Mouse (Mus musculus): Measurements from ENCODE around the gene Mlxipl.

Mlxipl gene

DNA sequence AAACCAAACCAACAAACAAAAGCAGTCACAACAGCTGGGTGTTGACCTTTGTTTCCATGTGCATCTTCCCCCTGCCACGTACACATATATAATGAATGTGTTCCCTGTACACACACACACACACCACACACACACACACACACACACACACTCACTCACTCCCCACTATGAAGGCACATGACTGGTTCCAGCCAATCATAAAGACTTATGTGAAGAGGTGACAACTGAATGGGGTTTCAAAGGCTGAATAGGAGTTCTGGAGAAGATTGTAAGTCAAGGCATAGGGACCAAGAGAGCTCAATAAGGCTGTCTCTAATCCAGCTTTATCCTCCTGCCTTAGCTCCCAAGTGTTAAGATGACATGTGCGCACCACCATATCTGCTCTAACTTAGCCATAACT is 10.1 kb upstream of the Mlxipl start:
- no peak for DNase-seq (ENCODE audit: low read depth)

DNA sequence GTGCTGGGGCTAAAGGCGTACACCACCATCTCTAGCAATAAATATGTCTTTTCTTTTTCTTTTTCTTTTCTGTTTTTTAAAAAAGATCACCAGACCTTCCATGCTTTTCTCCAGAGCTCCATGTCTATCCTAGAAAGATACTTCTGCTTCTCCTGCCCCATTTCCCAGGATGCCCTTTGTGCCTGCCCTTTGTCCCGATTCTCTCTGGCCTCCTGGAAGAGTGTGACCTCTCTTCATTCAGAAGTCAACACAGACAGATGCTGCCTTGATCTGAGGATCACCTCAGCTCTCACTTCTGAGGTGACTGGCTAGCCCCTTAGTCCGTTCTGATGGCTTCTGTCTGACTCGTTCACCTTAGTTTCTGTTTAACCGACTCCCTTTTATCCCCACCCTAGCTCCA is 9.2 kb upstream of the Mlxipl start:
- no peak for DNase-seq (ENCODE audit: low read depth)

DNA sequence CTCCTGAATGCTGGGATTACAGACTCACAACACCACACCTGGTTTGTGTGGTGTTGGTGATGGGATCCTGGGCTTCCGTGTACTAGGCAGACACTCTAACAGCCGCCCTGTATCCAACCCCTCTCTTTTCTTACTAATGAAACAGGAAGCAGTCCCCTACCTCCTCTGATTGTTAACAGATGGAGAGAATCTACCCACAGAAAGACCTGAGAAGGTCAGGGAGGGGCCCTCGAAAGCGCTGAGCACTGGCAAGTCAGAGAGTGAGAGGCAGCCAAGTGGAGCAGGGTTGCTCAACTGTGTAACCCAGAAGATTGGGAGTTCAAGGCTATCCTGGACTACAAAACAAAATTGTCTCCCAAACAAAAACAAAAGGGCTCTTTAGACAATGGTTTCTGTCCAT is 2.8 kb upstream of the Mlxipl start:
- DNase-seq (ENCODE audit: low read depth) = no peak

DNA sequence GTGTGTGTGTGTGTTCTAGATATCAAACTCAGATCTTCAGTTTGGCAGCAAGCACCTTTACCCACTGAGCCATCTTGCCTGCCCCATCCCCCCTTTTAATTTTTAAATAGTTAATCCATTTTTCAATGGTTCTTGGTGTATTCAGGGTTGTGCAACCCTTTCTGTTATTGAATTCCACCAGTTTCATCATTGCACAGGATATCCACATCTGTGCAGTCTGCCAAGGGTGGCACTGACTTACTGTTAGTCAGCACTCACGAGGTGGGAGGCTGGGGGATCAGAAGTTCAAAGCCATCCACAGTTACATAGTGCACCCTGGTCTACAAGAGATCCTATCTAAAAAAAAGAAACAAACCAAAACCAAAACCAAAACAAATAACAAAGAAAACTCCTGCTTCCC is 11.3 kb downstream of the Mlxipl start:
- peak; percentile 60 for DNase-seq (ENCODE audit: low read depth)

DNA sequence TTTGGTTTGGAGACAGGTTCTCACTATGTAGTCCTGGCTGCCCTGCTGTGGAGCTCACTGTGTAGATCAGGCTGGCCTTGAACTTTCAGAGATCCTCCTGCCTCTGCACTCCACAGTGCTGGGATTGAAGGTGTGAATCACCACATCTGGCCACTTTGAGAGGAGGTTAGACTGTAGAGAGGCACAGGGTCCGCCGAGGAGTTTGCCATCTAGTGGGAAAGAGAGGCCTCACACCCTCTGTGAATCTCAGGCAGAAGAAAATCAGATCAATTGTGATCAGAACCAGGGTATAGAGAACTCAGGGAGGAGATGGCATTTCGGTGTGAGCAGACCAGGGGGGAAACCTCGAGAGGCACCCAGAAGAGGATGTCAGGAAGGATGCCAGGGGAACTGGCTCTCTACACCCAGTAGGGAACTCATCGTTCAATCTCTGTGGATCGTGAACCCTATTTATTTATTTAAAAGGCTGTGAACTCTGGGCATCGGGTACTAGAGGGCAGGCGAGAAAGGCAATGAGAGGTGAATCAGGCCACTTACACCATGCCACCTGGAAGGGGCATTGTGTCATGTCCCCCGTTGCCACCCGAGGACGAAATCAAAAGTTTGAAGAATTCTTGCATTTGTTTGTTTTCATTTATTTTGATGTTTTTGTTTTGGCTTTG is 14.4 kb downstream of the Mlxipl start:
- DNase-seq (ENCODE audit: low read depth) = no peak

DNA sequence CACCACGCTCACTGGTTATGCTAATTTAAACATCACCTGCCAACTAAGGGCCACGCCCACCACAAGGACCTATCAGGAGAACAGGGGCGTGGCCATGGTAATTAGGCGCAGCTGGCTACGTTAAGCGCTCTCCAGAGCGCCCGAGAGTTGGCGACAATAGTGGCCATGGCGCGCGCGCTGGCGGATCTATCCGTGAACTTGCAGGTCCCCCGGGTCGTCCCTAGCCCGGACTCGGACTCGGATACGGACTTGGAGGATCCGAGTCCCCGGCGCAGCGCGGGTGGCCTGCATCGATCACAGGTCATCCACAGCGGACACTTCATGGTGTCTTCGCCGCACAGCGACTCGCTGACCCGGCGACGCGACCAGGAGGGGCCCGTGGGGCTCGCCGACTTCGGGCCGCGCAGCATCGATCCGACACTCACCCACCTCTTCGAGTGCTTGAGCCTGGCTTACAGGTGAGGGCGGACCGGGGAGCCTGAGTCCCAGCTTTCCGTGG is 17.1 kb downstream of the Mlxipl start:
- no peak for DNase-seq (ENCODE audit: low read depth)

DNA sequence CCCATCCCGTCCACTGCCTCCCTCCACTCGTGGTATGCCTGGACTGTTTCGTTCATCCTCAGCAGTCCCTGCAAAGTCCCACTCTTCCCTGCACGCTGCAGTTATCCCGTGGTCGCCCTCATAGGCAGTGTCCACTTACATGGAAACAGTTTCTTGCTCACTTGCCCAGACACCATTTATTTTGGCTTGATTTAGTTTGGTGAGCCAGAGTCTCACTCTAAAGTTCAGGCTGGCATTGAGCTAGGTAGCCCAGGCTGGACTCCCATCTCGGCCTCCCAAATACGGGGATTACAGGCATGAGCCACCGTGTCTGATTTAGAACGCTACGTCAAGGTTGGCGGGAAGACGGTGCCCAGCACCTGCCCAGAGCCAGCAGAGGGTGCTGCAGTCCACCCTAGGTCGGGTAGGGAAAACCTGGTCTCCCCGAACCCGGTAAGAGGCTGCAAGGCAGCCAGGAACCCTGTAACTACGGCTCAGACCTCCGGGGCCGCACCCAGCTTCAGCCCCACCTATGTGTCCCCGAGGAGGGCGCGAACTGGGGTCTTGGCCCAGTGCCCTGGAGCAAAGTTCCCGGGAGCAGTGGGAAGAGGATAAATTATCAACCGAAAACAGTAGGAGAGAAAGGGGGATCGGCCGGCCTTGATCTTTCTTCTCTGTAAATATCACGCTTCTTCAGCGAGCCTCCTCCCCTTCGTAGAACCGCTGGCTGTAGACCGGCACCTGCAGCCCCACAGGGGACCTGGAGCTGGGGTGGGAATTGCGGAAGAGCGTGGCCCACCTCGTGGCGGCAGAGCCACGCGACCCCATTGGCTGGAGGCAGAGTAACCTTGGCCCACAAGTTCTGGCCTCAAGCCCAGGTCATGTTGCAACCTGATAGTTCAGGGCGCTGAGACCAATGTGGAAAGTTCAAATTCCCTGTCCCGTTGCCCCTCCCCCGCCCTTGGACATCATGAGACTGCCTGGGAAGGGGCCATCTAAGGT is 18.1 kb downstream of the Mlxipl start:
- DNase-seq (ENCODE audit: low read depth) = no peak

DNA sequence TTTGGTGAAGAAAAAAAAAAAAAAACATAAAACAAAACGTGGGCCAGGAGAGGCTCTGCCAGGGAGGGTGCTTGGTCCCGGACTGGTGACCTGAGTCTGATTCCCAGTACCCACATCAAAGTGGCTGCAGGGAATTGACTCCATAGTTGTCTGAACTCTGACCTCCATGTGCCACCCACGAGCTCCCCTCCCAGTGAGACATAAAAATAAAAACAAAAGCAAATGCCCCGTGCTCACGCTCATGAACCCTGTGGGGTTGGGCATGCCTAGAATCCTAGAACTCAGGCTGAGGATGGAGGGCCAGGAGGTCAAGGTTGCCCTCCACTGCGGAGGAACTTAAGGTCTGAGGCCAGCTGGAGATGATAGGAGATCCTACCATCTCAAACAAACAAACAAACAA is 19.3 kb downstream of the Mlxipl start:
- DNase-seq (ENCODE audit: low read depth) = no peak

DNA sequence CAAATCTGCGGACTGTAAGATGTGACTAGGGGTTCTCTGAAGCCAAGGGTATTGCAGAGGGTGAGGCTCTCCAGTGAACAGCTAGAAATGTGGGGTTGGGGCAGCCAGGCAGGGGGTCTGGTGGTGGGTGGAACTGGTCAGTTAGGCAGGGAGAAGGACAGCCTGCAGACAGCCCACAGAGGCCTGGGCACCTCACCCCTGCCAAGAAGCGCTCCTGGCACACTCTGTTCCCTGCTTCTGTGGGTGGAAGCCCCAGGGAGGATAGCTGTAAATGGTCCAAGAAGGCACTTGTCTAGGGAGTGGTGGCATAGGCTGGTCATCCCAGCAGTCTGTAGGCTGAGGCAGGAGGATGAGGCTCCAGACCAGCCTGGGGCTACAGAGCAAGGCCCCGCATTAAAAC is 19.7 kb downstream of the Mlxipl start:
- no peak for DNase-seq (ENCODE audit: low read depth)

DNA sequence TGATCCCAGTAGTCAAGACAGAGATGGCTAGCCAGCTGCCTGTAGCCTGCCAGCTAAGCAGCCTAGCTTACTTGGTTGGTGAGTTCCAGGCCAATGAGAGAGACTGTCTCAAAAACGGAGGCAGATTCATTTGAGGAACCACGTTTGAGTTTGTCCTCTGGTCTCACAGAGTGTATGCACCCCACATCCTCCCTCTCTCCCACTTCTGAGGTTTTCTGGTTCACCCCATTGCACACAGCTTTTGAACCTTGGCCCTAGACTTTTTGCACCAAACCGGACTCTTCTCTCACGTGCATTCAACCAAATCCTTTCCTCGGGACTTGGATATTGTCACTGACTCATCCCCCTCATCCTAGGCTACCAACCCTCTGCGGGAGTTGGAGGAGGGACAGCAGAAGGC is 20.3 kb downstream of the Mlxipl start:
- DNase-seq (ENCODE audit: low read depth) = no peak

DNA sequence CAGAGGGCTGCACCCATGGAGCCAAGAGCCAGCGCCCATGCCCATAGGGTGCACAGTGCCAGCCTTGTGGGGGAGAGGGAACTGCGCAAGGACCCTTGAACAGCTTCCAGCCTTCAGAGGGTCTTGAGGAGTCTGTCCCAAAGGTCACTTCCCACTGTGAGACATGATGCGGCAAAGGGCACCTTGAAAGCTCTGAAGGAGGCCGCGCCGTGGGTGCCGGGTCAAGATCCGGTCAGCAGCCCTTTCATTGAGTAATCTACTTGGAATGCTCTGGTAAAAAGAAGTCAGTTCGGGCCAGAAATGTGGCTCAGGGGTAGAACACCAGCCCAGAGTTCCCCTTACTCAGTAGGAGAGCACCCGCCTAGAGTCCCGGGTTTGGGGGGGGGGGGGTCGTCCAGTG is 24.1 kb downstream of the Mlxipl start:
- no peak for DNase-seq (ENCODE audit: low read depth)

DNA sequence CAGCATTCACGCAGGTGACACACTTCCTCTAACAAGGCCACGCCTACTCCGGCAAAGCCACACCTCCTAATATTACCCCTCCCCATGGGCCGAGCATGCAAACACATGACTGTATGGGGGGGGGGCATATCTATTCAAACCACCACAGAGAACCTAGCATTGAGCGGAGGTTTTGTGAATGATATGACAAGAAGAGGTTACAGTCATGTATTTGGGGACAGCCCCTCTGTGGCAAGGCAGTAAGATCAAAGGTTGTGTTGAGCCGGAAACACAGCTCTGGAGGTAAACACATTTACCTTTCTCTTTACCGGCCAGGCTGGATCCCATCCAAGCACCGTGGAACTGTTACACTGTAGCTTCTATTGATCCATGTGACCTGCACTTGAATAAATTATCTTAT is 25.6 kb downstream of the Mlxipl start:
- DNase-seq (ENCODE audit: low read depth) = no peak

DNA sequence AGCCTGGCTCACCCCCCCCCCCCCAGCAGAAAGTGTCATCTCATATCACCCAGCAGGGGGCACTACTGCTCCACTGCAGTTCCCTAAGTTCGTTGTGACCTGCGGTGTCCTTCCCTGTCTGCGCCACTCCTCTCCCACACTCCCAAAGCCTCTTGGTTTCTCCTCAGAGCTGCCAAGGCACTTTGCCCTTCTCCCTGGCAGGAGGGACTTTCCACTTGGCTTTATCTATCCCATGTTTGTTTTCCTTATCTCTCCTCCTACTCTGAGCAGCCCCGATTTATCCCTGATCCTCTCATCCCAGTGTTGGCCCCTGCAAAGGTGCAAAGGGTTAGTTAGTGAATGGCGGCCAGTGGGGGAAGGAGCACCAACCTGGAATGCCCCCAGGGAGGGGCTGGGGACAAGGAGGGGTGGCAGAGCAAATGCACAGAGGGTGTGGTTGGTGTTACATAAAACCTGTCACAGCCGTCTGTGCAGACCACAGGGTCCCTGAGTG is 28.9 kb downstream of the Mlxipl start:
- peak; percentile 40 for DNase-seq (ENCODE audit: low read depth)

DNA sequence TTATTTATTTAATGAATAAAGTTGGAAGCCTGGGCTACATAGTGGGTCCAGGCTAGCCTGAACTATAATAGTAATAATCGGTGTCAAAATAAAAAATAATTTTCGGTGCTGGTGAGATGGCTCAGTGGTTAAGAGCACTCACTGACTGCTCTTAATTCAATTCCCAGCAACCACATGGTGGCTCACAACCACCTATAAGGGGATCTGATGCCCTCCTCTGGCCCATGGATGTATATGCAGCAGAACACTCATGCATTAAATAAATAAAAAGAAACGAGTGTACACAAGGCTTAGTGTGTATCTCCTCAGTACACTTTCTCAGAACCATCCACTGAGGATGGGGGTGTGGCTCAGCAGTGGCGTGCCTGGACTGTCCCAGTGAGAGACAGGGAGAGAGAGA is 31.1 kb downstream of the Mlxipl start:
- no peak for DNase-seq (ENCODE audit: low read depth)

DNA sequence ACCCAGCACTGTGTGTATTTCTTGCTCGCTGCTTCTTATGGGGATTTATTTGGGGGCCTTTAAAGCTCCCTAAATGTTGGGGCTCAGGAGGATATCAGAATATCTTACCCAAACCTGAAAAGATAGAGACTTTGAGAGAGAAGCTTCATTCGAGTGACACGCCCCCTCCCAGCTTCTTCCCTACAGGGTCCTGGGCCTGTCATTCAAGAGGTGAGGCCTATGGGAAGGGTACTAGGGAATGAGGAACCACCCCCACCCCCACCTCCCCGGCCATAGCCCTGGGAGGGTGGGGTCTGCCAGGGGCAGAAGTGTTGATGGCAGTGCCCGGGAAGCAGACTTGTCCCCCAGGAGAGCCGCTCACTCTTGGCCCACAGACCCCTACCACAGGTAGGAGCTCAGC is 36.4 kb downstream of the Mlxipl start:
- DNase-seq (ENCODE audit: low read depth) = no peak

DNA sequence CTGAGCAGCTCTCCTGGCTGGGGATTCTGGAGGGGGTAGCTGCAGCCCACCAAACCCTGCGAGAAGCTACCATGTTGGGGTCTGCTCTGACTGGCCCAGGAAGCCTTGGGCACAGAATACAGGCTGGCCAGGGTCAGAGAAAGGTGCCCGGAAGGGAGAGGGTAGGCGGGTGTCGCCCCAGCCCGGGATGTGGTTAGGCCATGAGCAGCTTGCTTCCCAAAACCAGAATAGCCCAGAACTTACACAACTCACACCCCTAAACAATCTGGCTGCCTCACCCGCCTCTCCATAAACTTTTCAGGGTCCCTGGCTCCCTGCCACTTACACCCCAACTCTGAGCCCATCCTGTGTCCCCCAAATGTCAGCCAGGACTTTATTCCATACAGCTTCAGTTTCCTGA is 38.0 kb downstream of the Mlxipl start:
- DNase-seq (ENCODE audit: low read depth) = no peak

DNA sequence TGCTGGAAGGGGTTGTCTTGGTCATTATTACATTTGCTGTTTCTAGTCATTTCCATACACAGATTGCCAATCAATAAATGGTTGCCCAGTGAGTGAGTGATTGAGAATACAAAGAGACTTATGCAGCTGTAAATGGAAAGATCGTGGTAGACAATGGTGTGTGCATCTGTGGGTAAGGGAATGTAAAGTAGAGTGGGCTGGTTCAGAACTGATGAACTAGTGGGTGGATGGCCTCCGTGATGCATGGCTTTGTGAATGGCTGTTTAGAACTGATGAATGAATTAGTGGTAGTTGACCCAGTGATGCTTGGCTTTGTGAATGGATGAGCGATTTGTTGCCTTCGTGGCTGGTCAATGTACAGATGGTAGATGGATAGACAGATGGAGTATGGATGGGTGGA is 40.1 kb downstream of the Mlxipl start:
- no peak for DNase-seq (ENCODE audit: low read depth)

DNA sequence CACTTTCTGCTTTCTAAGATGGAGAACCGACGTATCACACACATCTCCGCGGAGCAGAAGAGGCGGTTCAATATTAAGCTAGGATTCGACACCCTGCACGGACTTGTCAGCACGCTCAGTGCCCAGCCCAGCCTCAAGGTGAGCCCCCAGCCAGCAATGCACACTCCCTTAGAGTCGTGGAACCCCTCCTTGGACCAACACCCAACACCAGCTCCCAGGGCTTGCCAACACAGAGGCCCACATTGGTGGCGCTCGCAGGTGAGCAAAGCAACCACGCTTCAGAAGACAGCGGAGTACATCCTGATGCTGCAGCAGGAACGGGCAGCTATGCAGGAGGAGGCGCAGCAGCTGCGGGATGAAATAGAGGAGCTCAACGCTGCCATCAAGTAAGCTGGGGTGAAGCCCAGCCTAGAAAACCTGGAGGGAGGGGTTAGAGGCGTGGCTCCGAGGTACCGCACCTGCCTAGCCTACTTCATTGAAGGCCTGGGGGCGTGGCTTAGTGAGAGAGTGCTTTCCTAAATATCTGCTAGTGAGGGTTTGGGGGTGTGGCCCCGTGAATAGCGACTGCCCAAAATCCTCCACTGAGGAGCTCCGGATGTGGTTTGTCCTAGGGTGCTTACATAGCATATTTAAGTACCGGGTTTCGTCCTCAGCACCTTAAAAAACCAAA is 44.2 kb downstream of the Mlxipl start:
- DNase-seq (ENCODE audit: low read depth) = no peak

DNA sequence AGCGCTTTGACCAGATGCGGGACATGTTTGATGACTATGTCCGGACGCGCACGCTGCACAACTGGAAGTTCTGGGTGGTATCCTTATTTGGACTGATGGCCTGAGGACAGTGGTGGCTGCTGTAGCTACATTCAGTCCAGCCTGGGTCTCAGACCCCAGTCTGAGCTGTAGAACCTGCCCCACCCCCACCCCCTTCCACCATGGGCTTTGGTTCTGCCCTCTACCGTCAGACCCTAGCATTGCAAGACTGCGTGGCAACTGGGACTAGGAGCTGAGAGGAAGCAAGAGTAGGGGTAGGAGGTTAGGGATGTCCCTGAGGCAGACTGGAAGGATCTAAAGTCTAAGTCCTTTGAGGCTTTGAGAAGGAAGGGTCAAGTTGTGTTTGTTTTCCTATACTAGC is 44.8 kb downstream of the Mlxipl start:
- no peak for DNase-seq (ENCODE audit: low read depth)

DNA sequence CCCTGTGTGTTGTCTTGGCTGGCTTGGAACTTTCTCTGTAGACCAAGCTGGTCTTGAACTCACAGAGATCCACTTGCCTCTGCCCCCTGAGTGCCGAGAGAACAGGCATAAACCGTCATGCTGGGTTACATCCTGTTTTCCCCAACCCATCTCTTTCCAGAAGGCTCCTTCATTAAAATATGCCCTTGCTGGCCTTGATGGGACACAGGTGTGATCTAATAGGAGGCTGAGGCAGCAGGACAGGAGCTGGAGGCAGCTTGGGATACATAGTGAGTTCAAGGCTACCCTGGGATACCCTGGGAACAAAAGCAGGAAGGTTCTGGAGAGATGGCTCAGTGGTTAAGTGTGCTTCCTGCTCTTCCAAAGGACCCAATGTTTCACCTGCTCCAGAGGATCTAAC is 50.2 kb downstream of the Mlxipl start:
- DNase-seq (ENCODE audit: low read depth) = no peak

DNA sequence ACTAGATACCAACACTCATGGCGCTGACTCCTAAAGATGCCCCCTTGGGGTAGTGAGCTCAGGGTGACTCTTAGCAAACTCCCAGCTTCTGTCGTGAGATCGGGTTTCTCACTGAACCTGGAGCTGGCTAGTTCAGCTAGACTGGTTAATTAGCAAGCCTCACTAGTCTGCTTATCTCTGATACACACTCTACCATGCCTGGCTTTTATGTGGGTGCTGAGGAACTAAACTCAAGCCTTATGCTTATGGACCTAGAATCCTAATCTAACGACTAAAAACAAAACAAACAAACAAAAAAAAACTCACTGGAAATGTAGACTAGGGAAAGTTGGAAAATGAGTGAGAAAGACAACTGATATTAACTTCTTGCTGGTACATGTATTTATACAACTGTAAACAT is 54.8 kb downstream of the Mlxipl start:
- no peak for DNase-seq (ENCODE audit: low read depth)

DNA sequence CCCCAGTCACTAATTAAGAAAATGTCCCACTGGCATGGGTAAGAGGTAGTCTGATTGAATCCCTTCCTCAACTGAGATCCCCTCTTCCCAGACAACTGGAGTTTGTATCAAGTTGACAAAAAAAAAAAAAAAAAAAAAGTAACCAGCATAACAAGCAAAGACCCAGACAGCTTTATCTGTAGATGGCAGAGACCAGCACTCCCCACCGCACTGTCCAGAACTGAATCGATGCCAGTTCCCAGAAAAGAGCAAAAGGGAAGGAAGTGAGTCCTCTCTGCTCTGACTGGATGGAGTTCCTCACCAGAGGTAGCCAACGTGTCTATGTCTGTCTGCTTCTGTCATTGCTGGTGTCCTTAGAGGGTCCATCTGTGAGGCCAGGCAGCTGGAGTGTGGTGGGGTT is 55.8 kb downstream of the Mlxipl start:
- DNase-seq (ENCODE audit: low read depth) = no peak

DNA sequence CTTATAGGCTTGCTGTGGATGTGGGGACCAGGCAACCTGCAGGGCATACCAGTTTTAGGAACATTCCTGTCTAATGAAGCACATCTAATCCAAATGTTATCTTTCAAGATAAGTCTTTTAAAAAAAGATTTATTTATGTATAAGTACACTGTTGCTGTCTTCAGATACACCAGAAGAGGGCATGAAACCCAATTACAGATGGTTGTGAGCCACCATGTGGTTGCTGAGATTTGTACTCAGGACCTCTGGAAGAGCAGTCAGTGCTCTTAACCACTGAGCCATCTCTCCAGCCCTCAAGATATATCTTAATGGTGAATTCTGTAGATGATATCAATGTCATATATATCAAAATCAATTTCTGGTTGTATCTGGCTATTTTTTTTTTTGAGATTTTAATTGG is 56.3 kb downstream of the Mlxipl start:
- DNase-seq (ENCODE audit: low read depth) = no peak

Data from fibroblast of lung, adult 2 months (primary cell).